Mouse (Mus musculus): ENCODE data around the gene Dnajc7. TPM values are rescaled to one million over a fixed set of nuclear protein-coding genes. Genes with fewer than 3 reads are reported as not detected.
A peak's percentile ranks its signal among the peaks of the same experiment; 100 is the strongest.

Gene Dnajc7
- polyA plus RNA-seq, 1 experiment from 2014 or later, result 109 TPM

DNA sequence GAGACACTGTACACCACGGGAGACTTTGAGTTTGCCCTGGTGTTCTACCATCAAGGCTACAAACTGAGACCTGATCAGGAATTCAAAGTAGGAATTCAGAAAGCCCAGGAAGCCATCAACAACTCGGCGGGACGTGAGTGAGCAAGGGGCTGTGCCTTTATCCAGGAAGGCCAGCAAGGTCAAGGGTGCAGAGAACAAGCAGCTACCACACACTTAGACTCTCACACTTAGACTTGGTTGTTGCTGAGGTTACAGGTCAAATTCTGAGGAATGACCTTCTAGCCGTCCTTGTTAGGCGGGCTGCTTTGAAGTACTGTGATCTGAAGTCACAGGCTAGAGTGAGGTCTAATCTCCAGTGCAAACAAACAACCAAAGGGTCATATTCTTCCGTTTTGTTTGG is 60.5 kb downstream of the Dnajc7 start:
- Histone ChIP-seq H3K9ac (no peak overlapping the region), H3K36me3 (no peaks in the 10 kb centered on the region), H3K4me2 (no peak overlapping the region), H3K4me1 (peaks cover 4% of the 10 kb centered on the region; the same call in 1 of the 2 replicates), H3K9me3 (replicated peaks) (no peaks in the 10 kb centered on the region), H3K27me3 (replicated peaks) (peaks cover 13% of the 10 kb centered on the region), H3K4me3 (no peak overlapping the region), H3K27ac (no peak overlapping the region)
- 46% methylated on average over 7 of the region's 7 CpGs for WGBS (ENCODE audit: insufficient replicate concordance)
- ATAC-seq, result no peak

DNA sequence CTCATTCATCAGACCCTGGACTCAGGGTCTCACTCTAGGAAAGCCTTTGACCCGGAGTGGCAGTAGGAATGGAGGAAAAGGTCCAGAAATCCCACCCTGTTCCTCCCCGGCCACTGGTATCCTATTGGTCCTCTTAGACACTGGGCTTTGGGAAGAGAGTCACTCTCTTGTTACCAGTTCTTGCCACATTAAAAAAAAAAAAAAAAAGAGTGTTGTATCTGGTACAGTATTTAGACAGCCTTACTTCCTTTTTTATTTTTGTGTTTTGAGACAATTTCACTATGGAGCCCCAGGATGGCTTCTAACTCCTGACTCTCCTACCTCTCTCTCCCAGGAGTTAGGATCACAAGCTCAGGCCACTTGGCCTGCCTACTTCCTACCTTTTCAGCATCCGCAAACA is 62.4 kb downstream of the Dnajc7 start:
- ATAC-seq, result no peak
- Histone ChIP-seq H3K4me1 (peaks cover 4% of the 10 kb centered on the region; the same call in 1 of the 2 replicates), H3K4me2 (no peak overlapping the region), H3K36me3 (no peaks in the 10 kb centered on the region), H3K9ac (no peak overlapping the region), H3K27ac (no peak overlapping the region), H3K9me3 (replicated peaks) (no peaks in the 10 kb centered on the region), H3K4me3 (no peak overlapping the region), H3K27me3 (replicated peaks) (peaks cover 13% of the 10 kb centered on the region)
- 58% methylated on average over 3 of the region's 3 CpGs for WGBS (ENCODE audit: insufficient replicate concordance)

GRCm38 (mm10) chr11:100555583-100555982 is 64.4 kb downstream of the Dnajc7 start:
- ATAC-seq, result peak; percentile 64
- Histone ChIP-seq H3K36me3 (no peaks in the 10 kb centered on the region), H3K27me3 (replicated peaks) (peaks cover 5% of the 10 kb centered on the region), H3K27ac (no peak overlapping the region), H3K4me2 (peak overlapping the region; percentile 51), H3K9ac (0 out of 2 replicates have a peak overlapping the region, but pooled peaks have one; percentile 2), H3K4me1 (peaks cover 4% of the 10 kb centered on the region; the same call in 1 of the 2 replicates), H3K9me3 (replicated peaks) (no peaks in the 10 kb centered on the region), H3K4me3 (peak overlapping the region; percentile 16)
- WGBS (ENCODE audit: insufficient replicate concordance), result 8% methylated on average over 11 of the region's 11 CpGs

- H3K4me2 ChIP-seq, result no peak overlapping the region
- H3K9me3 ChIP-seq (replicated peaks), result no peaks in the 10 kb centered on the region
- 81% methylated on average over 4 of the region's 4 CpGs for WGBS (ENCODE audit: insufficient replicate concordance)
- ATAC-seq, result no peak
- H3K36me3 ChIP-seq, result no peaks in the 10 kb centered on the region
- no peak overlapping the region for H3K27ac ChIP-seq
- no peak overlapping the region for H3K9ac ChIP-seq
- H3K27me3 ChIP-seq (replicated peaks), result no peaks in the 10 kb centered on the region; the same call in 1 of the 2 replicates
- no peak overlapping the region for H3K4me3 ChIP-seq
- H3K4me1 ChIP-seq, result peaks cover 10% of the 10 kb centered on the region
Measured at GRCm38 (mm10) chr11:100552842-100553241, 67.1 kb downstream of the Dnajc7 start.

DNA sequence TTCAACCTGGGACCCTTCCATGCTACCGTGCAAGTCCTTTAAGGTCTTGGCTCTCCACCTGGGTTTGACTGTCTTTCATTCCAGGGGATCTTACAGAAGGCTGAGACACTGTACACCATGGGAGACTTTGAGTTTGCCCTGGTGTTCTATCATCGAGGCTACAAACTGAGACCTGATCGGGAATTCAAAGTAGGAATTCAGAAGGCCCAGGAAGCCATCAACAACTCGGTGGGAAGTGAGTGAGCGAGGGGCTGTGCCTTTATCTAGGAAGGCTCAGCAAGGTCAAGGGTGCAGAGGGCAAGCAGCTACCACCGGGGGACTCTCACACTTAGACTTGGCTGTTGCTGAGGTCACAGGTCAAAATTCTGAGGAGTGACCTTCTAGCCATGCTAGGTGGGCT is 69.9 kb downstream of the Dnajc7 start:
- H3K36me3 ChIP-seq, result no peaks in the 10 kb centered on the region
- no peak overlapping the region for H3K4me3 ChIP-seq
- no peak for ATAC-seq
- no peak overlapping the region for H3K9ac ChIP-seq
- 60% methylated on average over 6 of the region's 6 CpGs for WGBS (ENCODE audit: insufficient replicate concordance)
- H3K4me1 ChIP-seq, result peaks cover 23% of the 10 kb centered on the region
- H3K27me3 ChIP-seq (replicated peaks), result 0 out of 2 replicates have a peak, but pooled peaks cover 6% of the 10 kb centered on the region
- H3K9me3 ChIP-seq (replicated peaks), result no peaks in the 10 kb centered on the region
- no peak overlapping the region for H3K4me2 ChIP-seq
- H3K27ac ChIP-seq, result no peak overlapping the region

DNA sequence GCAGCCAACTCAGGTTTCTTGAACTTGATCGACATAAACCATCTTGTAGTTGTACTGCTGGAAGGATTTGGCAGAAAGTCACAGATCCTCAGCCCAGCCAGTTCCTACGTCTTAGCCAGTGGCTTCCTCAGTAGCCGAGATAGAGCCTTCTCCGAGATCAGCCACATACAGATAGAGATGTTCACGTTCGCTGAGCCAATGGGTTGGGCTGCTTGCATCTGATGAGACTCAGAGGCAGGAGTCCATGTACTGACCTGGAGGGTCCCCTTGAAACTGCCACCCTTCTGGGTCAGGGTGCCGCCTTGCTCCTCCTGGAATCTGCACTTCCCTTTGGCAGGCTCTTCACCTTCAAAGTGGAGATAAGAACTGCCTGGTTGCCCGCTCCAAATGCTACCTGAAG is 70.5 kb downstream of the Dnajc7 start:
- peaks cover 30% of the 10 kb centered on the region for H3K4me1 ChIP-seq
- 0 out of 2 replicates have a peak, but pooled peaks cover 6% of the 10 kb centered on the region for H3K27me3 ChIP-seq (replicated peaks)
- H3K36me3 ChIP-seq, result no peaks in the 10 kb centered on the region
- H3K9me3 ChIP-seq (replicated peaks), result no peaks in the 10 kb centered on the region
- ATAC-seq, result no peak
- 53% methylated on average over 8 of the region's 8 CpGs for WGBS (ENCODE audit: insufficient replicate concordance)
- H3K9ac ChIP-seq, result no peak overlapping the region
- H3K4me3 ChIP-seq, result no peak overlapping the region
- H3K27ac ChIP-seq, result no peak overlapping the region
- no peak overlapping the region for H3K4me2 ChIP-seq

DNA sequence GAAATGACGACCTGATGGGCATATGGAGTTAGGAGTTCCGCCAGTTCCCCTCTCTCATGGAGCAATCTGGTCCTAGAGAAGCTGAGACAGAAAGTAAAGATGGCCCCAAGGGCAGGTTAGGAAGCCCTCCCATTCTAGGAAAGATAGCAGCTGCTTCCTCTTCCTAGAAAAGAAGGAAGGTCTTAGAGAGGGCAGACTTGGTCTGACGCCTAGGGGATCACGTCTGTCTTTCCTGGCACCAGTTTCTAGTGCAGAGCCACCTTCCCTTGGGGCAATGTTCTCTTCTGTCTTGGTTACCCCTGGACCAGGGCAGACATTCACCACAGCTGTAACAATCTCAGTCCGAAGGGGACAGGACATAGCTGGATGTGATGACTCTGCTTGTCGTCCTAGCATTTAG is 71.8 kb downstream of the Dnajc7 start:
- H3K27ac ChIP-seq, result no peak overlapping the region
- WGBS (ENCODE audit: insufficient replicate concordance), result 43% methylated on average over 6 of the region's 6 CpGs
- peaks cover 30% of the 10 kb centered on the region for H3K4me1 ChIP-seq
- ATAC-seq, result no peak
- no peak overlapping the region for H3K9ac ChIP-seq
- no peaks in the 10 kb centered on the region for H3K36me3 ChIP-seq
- H3K4me2 ChIP-seq, result no peak overlapping the region
- no peak overlapping the region for H3K4me3 ChIP-seq
- no peaks in the 10 kb centered on the region for H3K9me3 ChIP-seq (replicated peaks)
- 0 out of 2 replicates have a peak, but pooled peaks cover 6% of the 10 kb centered on the region for H3K27me3 ChIP-seq (replicated peaks)

DNA sequence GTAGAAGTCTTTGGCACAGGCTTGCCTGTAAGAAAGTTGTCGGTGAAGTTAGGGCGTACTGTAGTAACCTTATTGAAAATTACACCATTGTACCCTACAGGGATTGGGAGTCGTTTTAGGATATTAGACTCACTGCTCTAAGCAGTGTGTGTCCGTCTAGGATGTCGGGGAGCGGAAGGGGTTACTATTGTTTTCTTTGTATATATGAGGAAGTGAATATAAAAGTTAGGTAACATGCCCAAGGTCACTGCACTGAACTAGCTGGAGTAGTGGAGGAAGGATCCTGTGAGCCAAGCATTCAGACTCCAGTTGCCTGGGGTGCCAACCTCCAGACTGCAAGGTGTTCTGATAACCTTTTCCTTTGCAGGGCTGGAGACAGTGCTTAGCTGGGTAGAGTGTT is 73.0 kb downstream of the Dnajc7 start:
- ATAC-seq, result no peak
- WGBS (ENCODE audit: insufficient replicate concordance), result 76% methylated on average over 6 of the region's 6 CpGs
- H3K27ac ChIP-seq, result no peak overlapping the region
- H3K4me3 ChIP-seq, result no peak overlapping the region
- H3K4me1 ChIP-seq, result peaks cover 30% of the 10 kb centered on the region
- 0 out of 2 replicates have a peak, but pooled peaks cover 6% of the 10 kb centered on the region for H3K27me3 ChIP-seq (replicated peaks)
- H3K4me2 ChIP-seq, result no peak overlapping the region
- no peaks in the 10 kb centered on the region for H3K9me3 ChIP-seq (replicated peaks)
- no peak overlapping the region for H3K9ac ChIP-seq
- no peaks in the 10 kb centered on the region for H3K36me3 ChIP-seq

DNA sequence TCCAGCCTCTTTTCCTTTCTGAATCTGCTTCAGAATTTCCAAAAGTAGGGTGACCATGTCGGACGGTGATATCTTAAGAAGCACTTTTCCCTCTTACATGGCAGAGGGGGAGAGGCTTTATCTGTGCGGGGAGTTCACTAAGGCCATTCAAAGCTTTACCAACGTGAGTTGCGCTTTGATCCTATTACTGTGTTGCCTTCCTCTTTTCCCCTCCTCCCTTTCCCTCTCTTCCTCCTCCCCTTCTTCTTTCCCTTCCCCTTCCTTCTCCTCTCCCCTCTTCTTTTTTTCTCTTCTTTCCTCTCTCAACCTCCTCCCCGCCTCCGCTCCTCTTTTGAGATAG is 74.3 kb downstream of the Dnajc7 start:
- H3K36me3 ChIP-seq, result no peaks in the 10 kb centered on the region
- peaks cover 42% of the 10 kb centered on the region for H3K4me1 ChIP-seq
- H3K9me3 ChIP-seq (replicated peaks), result no peaks in the 10 kb centered on the region
- peak overlapping the region; percentile 43; the same call in 1 of the 2 replicates for H3K27ac ChIP-seq
- ATAC-seq, result peak; percentile 29
- H3K9ac ChIP-seq, result peak overlapping the region; percentile 60
- H3K27me3 ChIP-seq (replicated peaks), result 0 out of 2 replicates have a peak, but pooled peaks cover 6% of the 10 kb centered on the region
- H3K4me3 ChIP-seq, result peak overlapping the region; percentile 60
- peak overlapping the region; percentile 79 for H3K4me2 ChIP-seq
- 25% methylated on average over 7 of the region's 7 CpGs for WGBS (ENCODE audit: insufficient replicate concordance)

DNA sequence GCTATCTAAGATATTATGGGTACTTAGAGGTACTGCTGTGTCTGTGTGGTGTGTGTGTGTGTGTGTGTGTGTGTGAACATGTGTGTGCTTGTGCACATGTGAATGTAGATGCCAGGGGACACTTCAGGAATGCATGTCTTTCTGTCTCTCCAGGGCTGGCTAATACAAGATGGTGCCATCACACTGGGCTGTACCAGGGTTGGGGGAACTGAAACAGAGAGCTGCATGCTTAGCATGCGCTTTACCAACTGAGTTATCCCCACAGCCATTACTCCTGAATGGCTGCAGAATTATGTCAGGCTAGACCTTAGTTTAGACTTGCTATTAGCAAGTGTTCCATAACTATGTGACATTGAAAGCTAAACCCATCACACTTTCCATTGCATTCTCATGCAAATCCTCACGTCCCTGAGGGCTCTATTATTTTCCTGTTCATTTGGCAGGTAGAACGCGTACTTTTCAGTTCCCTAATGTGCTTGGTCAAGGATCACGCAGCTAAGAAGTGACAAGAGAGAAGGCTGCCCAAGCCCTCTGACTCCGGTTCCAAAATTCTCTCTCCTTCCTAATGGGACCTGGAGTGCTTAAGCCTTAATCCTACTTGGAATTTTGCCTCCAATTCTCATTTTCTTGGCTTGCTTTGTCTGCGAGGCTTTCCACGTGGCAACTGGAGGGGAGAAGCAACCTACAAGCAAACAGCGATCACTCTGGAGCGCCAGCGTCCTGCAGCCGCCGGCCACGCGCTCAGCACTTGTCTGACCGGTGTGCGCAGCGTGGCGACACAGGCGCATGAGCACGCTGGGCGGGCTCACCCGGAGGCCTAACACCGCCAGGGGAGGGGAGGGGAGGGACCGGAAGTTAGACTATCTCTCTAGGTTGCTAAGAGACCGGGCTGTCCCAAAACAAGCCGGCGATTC is 74.9 kb downstream of the Dnajc7 start, which contains the start of gene Ttc25:
Ttc25 (plus strand) TSS at position 776 of the 914 bp plus-strand sequence.
- H3K27me3 ChIP-seq (replicated peaks), result 0 out of 2 replicates have a peak, but pooled peaks cover 6% of the 10 kb centered on the region
- peak within 1 kb of the TSS; percentile 66 for H3K27ac ChIP-seq
- peak within 1 kb of the TSS; percentile 60 for H3K4me3 ChIP-seq
- H3K4me1 ChIP-seq, result peaks cover 46% of the 10 kb centered on the region
- no peaks in the 10 kb centered on the region for H3K36me3 ChIP-seq
- ATAC-seq, result peak; percentile 98
- H3K4me2 ChIP-seq, result peak within 1 kb of the TSS; percentile 79
- H3K9ac ChIP-seq, result peak within 1 kb of the TSS; percentile 66
- 7% methylated on average over 28 of the region's 28 CpGs for WGBS (ENCODE audit: insufficient replicate concordance)
- H3K9me3 ChIP-seq (replicated peaks), result no peaks in the 10 kb centered on the region

DNA sequence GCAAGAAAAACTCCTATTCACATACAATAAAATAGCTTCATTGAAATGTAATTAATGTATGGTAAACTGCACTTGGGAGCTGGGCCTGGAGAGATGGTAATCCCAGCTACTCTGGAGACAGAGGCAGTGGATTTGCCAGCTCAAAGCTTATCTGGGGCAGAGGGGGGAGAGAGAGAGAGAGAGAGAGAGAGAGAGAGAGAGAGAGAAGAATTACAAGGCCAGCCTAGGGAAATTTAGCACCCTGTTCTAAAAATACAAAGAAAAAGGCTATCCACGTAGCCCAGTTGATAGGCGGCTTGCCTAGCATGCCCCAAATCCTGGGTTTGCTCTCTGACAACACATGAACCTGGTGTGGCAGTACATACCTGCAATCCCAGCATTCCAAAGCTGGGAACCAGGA is 78.4 kb downstream of the Dnajc7 start:
- H3K4me3 ChIP-seq, result no peak overlapping the region
- no peaks in the 10 kb centered on the region for H3K36me3 ChIP-seq
- H3K9ac ChIP-seq, result no peak overlapping the region
- H3K27ac ChIP-seq, result no peak overlapping the region
- H3K4me1 ChIP-seq, result peaks cover 33% of the 10 kb centered on the region
- H3K27me3 ChIP-seq (replicated peaks), result peaks cover 6% of the 10 kb centered on the region; the same call in 1 of the 2 replicates
- H3K4me2 ChIP-seq, result no peak overlapping the region
- WGBS (ENCODE audit: insufficient replicate concordance), result 59% methylated on average over 2 of the region's 2 CpGs
- no peak for ATAC-seq
- H3K9me3 ChIP-seq (replicated peaks), result no peaks in the 10 kb centered on the region

DNA sequence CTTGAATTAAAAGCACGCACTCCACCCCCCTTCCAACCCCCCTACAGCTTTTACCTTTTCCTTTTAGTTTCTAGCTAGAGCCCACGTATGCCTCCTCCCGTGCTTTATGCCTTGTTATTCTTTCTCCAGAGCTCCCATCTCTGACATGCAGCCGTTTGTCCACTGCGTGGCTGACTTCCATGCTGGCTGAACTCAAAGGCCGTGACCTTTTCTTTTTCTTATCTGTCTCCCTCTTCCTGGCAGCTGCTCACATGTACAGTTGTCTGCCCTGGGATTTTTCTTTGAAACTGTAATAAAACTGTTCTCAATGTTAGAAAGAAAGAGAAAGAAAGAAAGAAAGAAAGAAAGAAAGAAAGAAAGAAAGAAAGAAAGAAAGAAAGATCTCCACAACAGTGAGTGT is 79.0 kb downstream of the Dnajc7 start:
- ATAC-seq, result no peak
- Histone ChIP-seq H3K9me3 (replicated peaks) (no peaks in the 10 kb centered on the region), H3K4me1 (peaks cover 31% of the 10 kb centered on the region), H3K9ac (no peak overlapping the region), H3K4me2 (no peak overlapping the region), H3K27ac (no peak overlapping the region), H3K27me3 (replicated peaks) (peaks cover 6% of the 10 kb centered on the region; the same call in 1 of the 2 replicates), H3K4me3 (no peak overlapping the region), H3K36me3 (no peaks in the 10 kb centered on the region)
- 16% methylated on average over 6 of the region's 6 CpGs for WGBS (ENCODE audit: insufficient replicate concordance)

All from liver, embryonic 12.5 days (tissue).